Mouse (Mus musculus) left cerebral cortex, adult 9 months (tissue): ENCODE measurements around the gene Ddx54.

Source experiments
- DNase-seq, 2 experiments: peaks; one replicate each; pipeline ENCODE4 v3.0.0; 2022; ENCODE audit warnings: low spot score in 2 of 2

Ddx54 gene

DNA sequence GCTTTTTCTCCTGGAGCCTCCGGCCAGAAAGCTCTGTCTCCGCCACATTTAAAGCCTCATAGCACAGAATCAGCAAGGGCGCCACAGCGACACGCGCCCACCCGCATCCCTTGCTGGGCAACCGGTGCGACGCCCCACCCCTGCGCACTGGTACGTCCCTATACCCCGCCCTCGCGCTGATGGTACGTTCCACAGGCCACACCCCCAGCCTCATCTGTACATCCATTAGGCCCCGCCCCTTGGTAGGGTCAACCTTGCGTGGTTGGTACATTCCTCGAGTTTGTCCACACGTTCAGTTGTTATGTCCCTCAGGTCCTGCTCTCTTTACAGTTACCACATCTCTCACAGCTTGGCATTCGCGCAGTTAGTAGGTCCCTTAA lies at the start of gene Ddx54, which contains the start of gene Rita1:
Gene Ddx54, plus strand, starts transcription at position 298 of the 380 bp plus-strand sequence.
Gene Rita1, minus strand, starts transcription at position 148 of the 380 bp plus-strand sequence.
- DNase-seq = peak; percentile 96 to 99

- DNase-seq = no peak
Measured at GRCm38 (mm10) chr5:120562956-120563913, 49.3 kb upstream of the Ddx54 start.

GRCm38 (mm10) chr5:120563914-120564311 lies 48.6 kb upstream of the Ddx54 start:
- no peak for DNase-seq

- DNase-seq = no peak
Measured at GRCm38 (mm10) chr5:120565171-120565905, 47.2 kb upstream of the Ddx54 start.

GRCm38 (mm10) chr5:120566101-120566500 lies 46.4 kb upstream of the Ddx54 start:
- no peak for DNase-seq

- no peak for DNase-seq
Measured at GRCm38 (mm10) chr5:120566681-120567252, 45.8 kb upstream of the Ddx54 start.

DNA sequence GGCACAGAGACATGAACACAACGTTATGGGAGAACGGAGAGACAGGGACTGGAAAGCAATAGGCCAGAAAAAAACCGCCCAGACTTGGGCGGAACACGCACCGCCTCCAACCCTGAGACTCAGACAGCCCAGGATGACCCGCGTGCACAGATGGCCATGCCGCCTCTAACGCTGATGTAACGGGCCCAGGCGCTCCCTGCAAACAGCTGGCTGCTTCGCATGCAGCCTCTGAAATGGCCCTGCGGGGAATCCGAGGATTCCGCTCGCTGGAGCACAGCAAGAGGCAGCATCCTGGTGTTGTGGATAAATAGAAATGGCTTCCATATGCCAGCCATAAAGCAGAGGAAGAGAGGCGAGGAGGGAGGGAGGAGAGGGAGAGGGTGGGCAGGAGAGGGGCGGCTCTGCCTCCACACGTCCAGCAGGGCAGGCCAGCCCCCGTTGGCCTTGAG lies 45.3 kb upstream of the Ddx54 start:
- no peak for DNase-seq

- DNase-seq = no peak
Measured at GRCm38 (mm10) chr5:120567761-120568211, 44.8 kb upstream of the Ddx54 start.

- DNase-seq = no peak
Measured at GRCm38 (mm10) chr5:120568336-120568768, 44.2 kb upstream of the Ddx54 start.

DNA sequence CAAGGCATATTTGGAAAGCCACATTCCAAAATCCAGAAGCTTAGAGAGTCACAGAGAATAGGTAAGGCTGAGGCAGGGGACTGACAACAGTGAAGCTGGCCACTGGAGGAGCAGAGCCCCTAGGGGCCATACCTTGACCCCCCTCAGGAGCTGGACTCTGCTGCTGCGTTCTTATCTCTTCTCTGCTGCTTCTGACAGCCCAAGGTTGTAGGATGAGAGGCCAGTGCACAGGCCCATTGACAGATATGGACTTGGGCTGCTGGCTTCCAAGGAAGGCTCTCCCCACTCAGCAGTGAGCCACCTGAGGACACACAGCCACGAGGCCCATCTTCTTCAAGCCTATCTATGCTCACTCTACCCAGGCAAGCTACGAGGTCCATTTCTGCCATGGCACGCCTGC lies 43.6 kb upstream of the Ddx54 start:
- no peak for DNase-seq

GRCm38 (mm10) chr5:120569791-120570190 lies 42.7 kb upstream of the Ddx54 start:
- DNase-seq = no peak

DNA sequence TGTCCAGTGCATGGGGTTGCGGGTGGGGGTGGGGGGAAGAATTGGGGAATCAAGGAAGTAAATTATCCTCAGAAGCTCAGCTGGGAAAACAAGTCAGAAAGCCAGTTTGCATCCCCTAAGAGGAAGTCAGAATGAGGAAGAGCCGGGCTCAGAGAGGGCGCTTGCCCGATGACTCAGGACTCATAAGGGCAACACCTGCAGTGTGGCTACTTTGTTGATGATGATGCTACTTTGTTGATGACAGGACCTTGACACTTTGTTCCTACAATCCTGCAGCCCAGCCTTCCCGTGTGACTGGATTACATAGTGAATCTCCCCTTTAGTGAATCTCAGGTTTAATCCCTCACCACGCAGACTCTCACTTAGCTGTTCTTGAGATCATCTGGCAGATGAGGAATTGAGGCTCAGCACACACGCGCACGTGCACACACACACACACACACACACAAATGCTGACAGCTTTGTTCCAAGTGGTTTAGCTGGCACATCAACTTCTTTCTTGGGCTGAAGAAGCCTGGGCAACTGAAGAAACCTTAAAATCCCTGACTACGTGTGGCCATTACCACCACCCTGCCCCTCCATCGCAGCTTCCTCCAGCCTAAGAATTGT lies 42.1 kb upstream of the Ddx54 start:
- no peak for DNase-seq

DNA sequence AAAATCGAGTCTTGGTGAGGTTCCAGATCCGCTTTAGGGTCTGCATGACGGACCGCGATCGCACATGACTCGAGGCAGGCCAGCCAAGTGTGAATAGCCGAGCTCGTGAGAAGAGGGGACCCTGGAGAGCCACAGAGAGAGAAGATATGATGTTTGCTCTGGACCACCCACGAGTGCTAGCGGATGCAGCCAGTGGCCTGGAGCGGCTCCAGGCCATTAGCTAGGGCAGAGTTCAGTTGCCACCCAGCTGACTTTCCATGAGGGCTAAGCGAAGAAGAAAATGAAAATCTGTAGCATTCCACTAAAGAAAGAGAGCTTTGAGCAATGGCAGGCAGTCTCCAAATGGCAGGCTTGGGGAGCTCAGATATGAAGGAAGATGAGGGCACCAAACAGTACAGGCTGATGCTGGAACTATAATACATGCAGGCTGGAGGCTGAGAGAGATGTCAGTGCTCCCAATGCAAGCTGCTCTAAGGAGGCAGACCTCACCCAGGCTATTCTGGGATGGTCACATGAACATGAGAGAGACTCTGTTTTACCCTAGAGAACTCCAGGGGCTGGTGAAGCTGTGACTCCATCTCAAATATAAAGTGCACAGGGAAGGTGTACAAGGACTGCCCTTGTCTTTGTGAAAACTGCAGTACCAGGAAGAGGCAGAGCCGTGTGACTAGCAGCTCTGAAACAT lies 41.3 kb upstream of the Ddx54 start:
- DNase-seq = no peak

- no peak for DNase-seq
Measured at GRCm38 (mm10) chr5:120574469-120575063, 38.0 kb upstream of the Ddx54 start.

DNA sequence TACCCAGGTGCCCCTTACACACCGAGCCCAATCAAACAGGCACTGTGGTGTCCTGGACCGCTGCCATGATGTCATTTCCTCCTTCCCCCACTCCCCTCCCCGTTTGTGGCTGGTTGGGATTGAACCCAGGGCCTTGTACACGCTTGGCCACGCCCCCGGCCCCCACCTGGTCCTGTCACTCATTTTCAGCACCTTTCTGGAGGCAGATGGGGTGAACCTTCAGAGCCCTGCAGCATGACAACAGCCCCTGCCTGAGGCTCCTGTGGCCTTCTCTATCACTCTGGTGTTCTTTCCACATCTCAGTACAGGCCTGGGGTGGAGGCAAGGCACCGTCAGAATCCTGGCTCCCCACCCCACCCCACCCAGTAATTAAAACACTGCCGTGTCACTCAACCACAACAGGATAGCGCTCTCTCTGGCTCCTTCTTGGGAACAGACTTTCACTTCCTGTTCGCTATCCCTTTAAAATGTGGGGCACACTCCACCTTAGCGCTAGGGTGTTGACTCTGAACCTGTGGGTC lies 35.7 kb upstream of the Ddx54 start:
- DNase-seq = no peak

DNA sequence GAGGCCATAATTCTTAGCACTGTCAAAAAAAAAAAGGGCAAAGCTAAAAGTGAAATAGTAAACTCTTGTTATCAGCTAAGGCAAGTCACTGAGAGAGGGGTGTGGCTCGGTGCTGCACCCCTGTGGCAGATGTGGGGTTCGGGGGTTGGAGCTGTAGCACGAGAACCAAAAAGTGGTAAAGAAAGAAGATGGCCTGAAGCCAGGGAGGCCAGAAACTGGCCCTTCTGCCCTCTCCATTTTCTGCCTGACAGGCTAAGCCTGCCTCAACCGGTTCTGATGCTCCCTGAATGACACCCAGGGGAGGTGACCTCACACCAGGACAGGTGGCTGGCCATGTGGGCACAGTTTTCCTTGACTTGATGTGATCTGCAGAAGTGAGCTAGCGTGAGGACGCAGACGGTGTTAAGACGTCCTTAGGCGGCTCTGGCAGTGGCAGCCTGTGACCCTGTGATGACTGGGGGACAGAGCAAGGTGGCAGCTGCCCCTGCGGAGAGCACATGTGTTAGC lies 34.6 kb upstream of the Ddx54 start:
- DNase-seq = no peak

GRCm38 (mm10) chr5:120578504-120579081 lies 33.9 kb upstream of the Ddx54 start:
- no peak for DNase-seq

GRCm38 (mm10) chr5:120579211-120579897 lies 33.2 kb upstream of the Ddx54 start:
- DNase-seq = no peak
